Mouse (Mus musculus) CH12.LX (cell line): Measurements from ENCODE around the gene Serpinf1. TPM values are rescaled to one million over a fixed set of nuclear protein-coding genes. Genes with fewer than 3 reads are reported as not detected.

ENCODE experiments used
- DNase-seq: peaks from one replicate; pipeline ENCODE4 v3.0.0-alpha.2; 2013; ENCODE audit errors: extremely low read depth
- H3K27ac ChIP-seq: 2 replicates; pipeline ENCODE4 v1.5.1; 2012; ENCODE audit warnings: low read depth, mild to moderate bottlenecking, control low read depth, moderate library complexity; ENCODE audit not compliant: insufficient read depth
- H3K27me3 ChIP-seq: replicated peaks from 2 replicates; pipeline ENCODE3; 2012; ENCODE audit warnings: inconsistent platforms
- H3K36me3 ChIP-seq, 2 experiments: replicated peaks in 1 of 2; 2 replicates each; pipeline versions ENCODE3 to v1.6.1; 2012; ENCODE audit warnings: inconsistent platforms in 1 of 2, low read length in 1 of 2, mild to moderate bottlenecking in 1 of 2, mixed read lengths in 1 of 2, moderate library complexity in 1 of 2; ENCODE audit not compliant: control insufficient read depth in 1 of 2, insufficient read depth in 1 of 2
- H3K4me1 ChIP-seq, 2 experiments: 2 replicates each; pipeline ENCODE4 v1.6.1; 2012; ENCODE audit warnings: inconsistent platforms in 1 of 2, moderate library complexity in 1 of 2; ENCODE audit not compliant: insufficient read depth in 2 of 2, control insufficient read depth in 1 of 2
- H3K4me2 ChIP-seq: 2 replicates; pipeline ENCODE4 v1.6.1; 2012; ENCODE audit warnings: low read depth, mild to moderate bottlenecking, control low read depth; ENCODE audit not compliant: poor library complexity, insufficient read depth, severe bottlenecking
- H3K4me3 ChIP-seq, 3 experiments: fragments of 150-350 bp in 1 of 3; sonication (generic) in 1 of 3; replicated peaks in 1 of 3; 2 replicates each; pipeline versions ENCODE3 to v1.5.1; 2011 to 2012; ENCODE audit warnings: low read depth in 2 of 3, low read length in 2 of 3, mild to moderate bottlenecking in 2 of 3, moderate library complexity in 2 of 3, control low read depth in 1 of 3, improper control_type of control experiment in 1 of 3, inconsistent platforms in 1 of 3, mixed read lengths in 1 of 3; ENCODE audit not compliant: poor library complexity in 1 of 3
- H3K79me2 ChIP-seq: replicated peaks from 2 replicates; pipeline ENCODE4 v1.6.1; 2012; ENCODE audit warnings: mild to moderate bottlenecking, moderate library complexity; ENCODE audit not compliant: control insufficient read depth, poor library complexity, insufficient read depth, severe bottlenecking; ENCODE audit errors: extremely low read depth
- H3K9ac ChIP-seq: 2 replicates; pipeline ENCODE4 v1.6.1; 2012; ENCODE audit warnings: low read depth, mild to moderate bottlenecking, control low read depth, moderate library complexity; ENCODE audit not compliant: insufficient read depth
- H3K9me3 ChIP-seq: replicated peaks from 2 replicates; pipeline ENCODE3; 2012; ENCODE audit warnings: low read length, inconsistent platforms, mixed read lengths
- E2F4 ChIP-seq: IDR thresholded peaks from 2 replicates; pipeline ENCODE4 v1.6.1; 2011; ENCODE audit warnings: low read depth, low read length, improper control_type of control experiment; ENCODE audit not compliant: insufficient replicate concordance
- EP300 ChIP-seq: IDR thresholded peaks from 2 replicates; pipeline ENCODE4 v1.6.1; 2011; ENCODE audit warnings: low read length, improper control_type of control experiment
- ETS1 ChIP-seq: conservative IDR thresholded peaks from 2 replicates; pipeline ENCODE4 v1.6.1; 2012; ENCODE audit warnings: low read depth, mild to moderate bottlenecking, inconsistent platforms, low read length, improper control_type of control experiment, moderate library complexity
- JUND ChIP-seq: conservative IDR thresholded peaks from 2 replicates; pipeline ENCODE4 v1.6.1; 2011; ENCODE audit warnings: low read depth, low read length, improper control_type of control experiment
- MAFK ChIP-seq: IDR thresholded peaks from 2 replicates; pipeline ENCODE4 v1.6.1; 2011; ENCODE audit warnings: low read length, improper control_type of control experiment; ENCODE audit not compliant: insufficient replicate concordance
- MAZ ChIP-seq: IDR thresholded peaks from 2 replicates; pipeline ENCODE4 v1.6.1; 2012; ENCODE audit warnings: low read depth, mild to moderate bottlenecking, inconsistent platforms, low read length, improper control_type of control experiment, moderate library complexity
- MEF2A ChIP-seq: IDR thresholded peaks from 2 replicates; pipeline ENCODE4 v1.6.1; 2014; ENCODE audit warnings: low read depth, mild to moderate bottlenecking, inconsistent platforms, low read length, improper control_type of control experiment, borderline replicate concordance
- MYC ChIP-seq: IDR thresholded peaks from 2 replicates; pipeline ENCODE4 v1.6.1; 2011; ENCODE audit warnings: low read depth, mild to moderate bottlenecking, improper control_type of control experiment, low read length
- NRF1 ChIP-seq: IDR thresholded peaks from 2 replicates; pipeline ENCODE4 v1.6.1; 2014; ENCODE audit warnings: low read depth, mild to moderate bottlenecking, inconsistent platforms, low read length, improper control_type of control experiment, moderate library complexity
- PAX5 ChIP-seq: IDR thresholded peaks from 2 replicates; pipeline ENCODE4 v1.6.1; 2012; ENCODE audit warnings: low read length, inconsistent platforms, mixed read lengths
- POLR2AphosphoS2 ChIP-seq: IDR thresholded peaks from 2 replicates; pipeline ENCODE4 v1.6.1; 2011; ENCODE audit warnings: low read depth, low read length, improper control_type of control experiment
- RAD21 ChIP-seq: IDR thresholded peaks from 2 replicates; pipeline ENCODE4 v1.6.1; 2011; ENCODE audit warnings: low read depth, mild to moderate bottlenecking, low read length, improper control_type of control experiment, moderate library complexity
- RCOR1 ChIP-seq: conservative IDR thresholded peaks from 2 replicates; pipeline ENCODE4 v1.6.1; 2012; ENCODE audit warnings: low read depth, mild to moderate bottlenecking, inconsistent platforms, low read length, improper control_type of control experiment
- TBP ChIP-seq: conservative IDR thresholded peaks from 2 replicates; pipeline ENCODE4 v1.6.1; 2011; ENCODE audit warnings: low read depth, low read length, improper control_type of control experiment
- USF2 ChIP-seq: conservative IDR thresholded peaks from 2 replicates; pipeline ENCODE4 v1.6.1; 2011; ENCODE audit warnings: low read depth, low read length, improper control_type of control experiment
- ZKSCAN1 ChIP-seq: IDR thresholded peaks from 2 replicates; pipeline ENCODE4 v1.6.1; 2012; ENCODE audit warnings: low read depth, inconsistent platforms, low read length, improper control_type of control experiment, borderline replicate concordance
- ZMIZ1 ChIP-seq: IDR thresholded peaks from 2 replicates; pipeline ENCODE4 v1.6.1; 2012; ENCODE audit warnings: low read depth, mild to moderate bottlenecking, inconsistent platforms, low read length, improper control_type of control experiment
- dilution Hi-C: fragments of 300-500 bp; cut with MboI; formaldehyde crosslinking; loops from 2 replicates; pipeline ENCODE4 v1.14.3; 2020; ENCODE audit warnings: low sequenced_read_pairs; ENCODE audit not compliant: extremely low pct_unique_long_range_greater_than_20kb, extremely low pct_ligation_motif_present
- in situ Hi-C: fragments of 300-500 bp; cut with MboI; formaldehyde crosslinking; loops from 3 replicates; pipeline ENCODE4 v1.14.3; 2019; ENCODE audit warnings: low sequenced_read_pairs, low pct_ligation_motif_present, low pct_unique_long_range_greater_than_20kb, mixed read lengths
- polyA plus RNA-seq: library from polyadenylated mRNA; unstranded; fragments of >175 nt; gene quantifications from 2 replicates; pipeline ENCODE4 v1.2.1, GENCODE M21; 2012; ENCODE audit warnings: low read depth; ENCODE audit not compliant: insufficient read length
- total RNA-seq, 2 experiments: library from RNA; depleted of rRNA; stranded (reverse); fragments of 300-350 nt in 1 of 2; fragments of >200 nt in 1 of 2; gene quantifications; 2 replicates each; pipeline ENCODE4 v1.2.3; 2012 to 2014

The Serpinf1 gene
- total and polyA plus RNA-seq, 3 experiments = 26.0 to 131 (median 56.5) TPM

DNA sequence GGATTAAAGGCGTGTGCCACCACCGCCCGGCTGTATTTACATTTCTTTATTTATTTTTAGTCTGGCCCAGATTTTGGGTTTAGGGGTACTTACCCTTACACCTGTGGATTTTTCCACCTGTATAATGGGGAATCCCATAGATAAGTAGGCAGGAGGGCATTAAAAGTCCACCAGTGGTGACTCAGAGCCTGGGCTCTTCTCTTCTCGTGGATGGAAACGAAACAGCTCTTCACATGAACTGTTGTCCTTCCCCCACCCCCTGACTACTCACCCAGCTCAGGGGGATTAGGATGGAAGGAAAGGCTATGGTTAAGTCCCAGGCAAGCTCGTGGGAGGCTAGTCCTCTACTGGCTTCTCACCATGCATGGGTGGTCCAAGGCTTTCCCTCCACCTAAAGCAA, 41.9 kb upstream of the Serpinf1 start:
- dilution Hi-C loops = no loop called here
- H3K27me3 ChIP-seq = no peaks in the 10 kb centered on the region
- no peak overlapping the region for H3K27ac ChIP-seq
- H3K79me2 ChIP-seq = peaks cover 10% of the 10 kb centered on the region; the same call in 1 of the 2 replicates
- no peak overlapping the region for H3K9ac ChIP-seq
- peaks cover 12% of the 10 kb centered on the region for H3K9me3 ChIP-seq
- peaks cover 12 to 58% of the 10 kb centered on the region in 2 experiments for H3K4me1 ChIP-seq
- no peak overlapping the region for H3K4me2 ChIP-seq
- no peak overlapping the region for H3K4me3 ChIP-seq
- in situ Hi-C loops = no loop called here
- DNase-seq = peak; percentile 55
- TF ChIP-seq RCOR1 = no peak
- peak; percentile 51 for TF ChIP-seq ETS1
- no peak for TF ChIP-seq POLR2AphosphoS2
- no peak for TF ChIP-seq MYC
- no peak for TF ChIP-seq ZKSCAN1
- peak; percentile 39; the same call in 1 of the 2 replicates for TF ChIP-seq EP300
- TF ChIP-seq NRF1 = no peak
- no peak for TF ChIP-seq MAFK
- peak; percentile 31; the same call in 1 of the 2 replicates for TF ChIP-seq MEF2A
- TF ChIP-seq MAZ = no peak
- H3K36me3 ChIP-seq = peaks cover 20 to 30% of the 10 kb centered on the region in 2 experiments

DNA sequence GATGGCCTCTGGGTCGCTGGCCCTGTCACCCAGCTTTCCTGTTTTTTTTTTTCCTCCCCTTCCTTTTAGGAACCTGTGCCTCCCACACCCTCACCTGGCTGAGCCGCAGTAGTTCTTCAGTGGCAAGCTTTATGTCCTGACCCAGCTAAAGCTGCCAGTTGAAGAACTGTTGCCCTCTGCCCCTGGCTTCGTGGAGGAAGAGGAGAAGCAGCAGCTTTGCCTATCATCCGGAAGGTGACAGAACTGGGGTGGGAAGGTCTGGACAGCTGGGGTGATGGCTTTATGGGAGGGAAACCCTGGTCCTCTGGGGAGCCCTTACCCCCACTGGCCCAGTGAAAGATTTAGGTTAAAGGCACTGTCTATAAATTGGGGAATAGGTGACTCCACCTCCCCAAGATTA, 41.1 kb upstream of the Serpinf1 start:
- dilution Hi-C loops (no loop called here), in situ Hi-C loops (no loop called here)
- Histone ChIP-seq H3K9me3 (peaks cover 12% of the 10 kb centered on the region), H3K27me3 (no peaks in the 10 kb centered on the region), H3K36me3 (peaks cover 20 to 30% of the 10 kb centered on the region in 2 experiments), H3K79me2 (peaks cover 10% of the 10 kb centered on the region; the same call in 1 of the 2 replicates), H3K9ac (no peak overlapping the region), H3K4me1 (peaks cover 15 to 61% of the 10 kb centered on the region in 2 experiments), H3K4me2 (peak overlapping the region; percentile 52; the same call in 1 of the 2 replicates), H3K4me3 (no peak overlapping the region), H3K27ac (no peak overlapping the region)
- TF ChIP-seq TBP (no peak), MYC (no peak), JUND (no peak), RAD21 (no peak), E2F4 (no peak), POLR2AphosphoS2 (no peak), PAX5 (no peak), EP300 (no peak), ZMIZ1 (no peak), USF2 (no peak), MEF2A (no peak)
- DNase-seq = no peak
